Mouse (Mus musculus) CH12.LX (cell line): ENCODE data around the gene Cpt1b. TPM values are rescaled to one million over a fixed set of nuclear protein-coding genes. Genes with fewer than 3 reads are reported as not detected.

Source experiments
- DNase-seq: peaks from one replicate; pipeline ENCODE4 v3.0.0-alpha.2; 2013; ENCODE audit errors: extremely low read depth
- H3K27ac ChIP-seq: 2 replicates; pipeline ENCODE4 v1.5.1; 2012; ENCODE audit warnings: low read depth, mild to moderate bottlenecking, control low read depth, moderate library complexity; ENCODE audit not compliant: insufficient read depth
- H3K27me3 ChIP-seq: replicated peaks from 2 replicates; pipeline ENCODE3; 2012; ENCODE audit warnings: inconsistent platforms
- H3K36me3 ChIP-seq, 2 experiments: replicated peaks in 1 of 2; 2 replicates each; pipeline versions ENCODE3 to v1.6.1; 2012; ENCODE audit warnings: inconsistent platforms in 1 of 2, low read length in 1 of 2, mild to moderate bottlenecking in 1 of 2, mixed read lengths in 1 of 2, moderate library complexity in 1 of 2; ENCODE audit not compliant: control insufficient read depth in 1 of 2, insufficient read depth in 1 of 2
- H3K4me1 ChIP-seq, 2 experiments: 2 replicates each; pipeline ENCODE4 v1.6.1; 2012; ENCODE audit warnings: inconsistent platforms in 1 of 2, moderate library complexity in 1 of 2; ENCODE audit not compliant: insufficient read depth in 2 of 2, control insufficient read depth in 1 of 2
- H3K4me2 ChIP-seq: 2 replicates; pipeline ENCODE4 v1.6.1; 2012; ENCODE audit warnings: low read depth, mild to moderate bottlenecking, control low read depth; ENCODE audit not compliant: poor library complexity, insufficient read depth, severe bottlenecking
- H3K4me3 ChIP-seq, 3 experiments: fragments of 150-350 bp in 1 of 3; sonication (generic) in 1 of 3; replicated peaks in 1 of 3; 2 replicates each; pipeline versions ENCODE3 to v1.5.1; 2011 to 2012; ENCODE audit warnings: low read depth in 2 of 3, low read length in 2 of 3, mild to moderate bottlenecking in 2 of 3, moderate library complexity in 2 of 3, control low read depth in 1 of 3, improper control_type of control experiment in 1 of 3, inconsistent platforms in 1 of 3, mixed read lengths in 1 of 3; ENCODE audit not compliant: poor library complexity in 1 of 3
- H3K79me2 ChIP-seq: replicated peaks from 2 replicates; pipeline ENCODE4 v1.6.1; 2012; ENCODE audit warnings: mild to moderate bottlenecking, moderate library complexity; ENCODE audit not compliant: control insufficient read depth, poor library complexity, insufficient read depth, severe bottlenecking; ENCODE audit errors: extremely low read depth
- H3K9ac ChIP-seq: 2 replicates; pipeline ENCODE4 v1.6.1; 2012; ENCODE audit warnings: low read depth, mild to moderate bottlenecking, control low read depth, moderate library complexity; ENCODE audit not compliant: insufficient read depth
- H3K9me3 ChIP-seq: replicated peaks from 2 replicates; pipeline ENCODE3; 2012; ENCODE audit warnings: low read length, inconsistent platforms, mixed read lengths
- BHLHE40 ChIP-seq: IDR thresholded peaks from 2 replicates; pipeline ENCODE4 v1.6.1; 2011; ENCODE audit warnings: mild to moderate bottlenecking, low read depth, low read length, improper control_type of control experiment
- CTCF ChIP-seq, 2 experiments: IDR thresholded peaks in 1 of 2; conservative IDR thresholded peaks in 1 of 2; 2 replicates each; pipeline ENCODE4 v1.5.1; 2011 to 2012; ENCODE audit warnings: low read depth in 2 of 2, low read length in 2 of 2, improper control_type of control experiment in 1 of 2, inconsistent platforms in 1 of 2, mild to moderate bottlenecking in 1 of 2, moderate library complexity in 1 of 2
- E2F4 ChIP-seq: IDR thresholded peaks from 2 replicates; pipeline ENCODE4 v1.6.1; 2011; ENCODE audit warnings: low read depth, low read length, improper control_type of control experiment; ENCODE audit not compliant: insufficient replicate concordance
- ELF1 ChIP-seq: IDR thresholded peaks from 2 replicates; pipeline ENCODE4 v1.6.1; 2014; ENCODE audit warnings: low read depth, mild to moderate bottlenecking, inconsistent platforms, low read length, improper control_type of control experiment
- EP300 ChIP-seq: IDR thresholded peaks from 2 replicates; pipeline ENCODE4 v1.6.1; 2011; ENCODE audit warnings: low read length, improper control_type of control experiment
- ETS1 ChIP-seq: conservative IDR thresholded peaks from 2 replicates; pipeline ENCODE4 v1.6.1; 2012; ENCODE audit warnings: low read depth, mild to moderate bottlenecking, inconsistent platforms, low read length, improper control_type of control experiment, moderate library complexity
- GABPA ChIP-seq: IDR thresholded peaks from 2 replicates; pipeline ENCODE4 v1.6.1; 2012; ENCODE audit warnings: low read depth, low read length, improper control_type of control experiment, inconsistent platforms; ENCODE audit not compliant: insufficient replicate concordance
- HCFC1 ChIP-seq: IDR thresholded peaks from 2 replicates; pipeline ENCODE4 v1.6.1; 2012; ENCODE audit warnings: low read depth, mild to moderate bottlenecking, inconsistent platforms, low read length, improper control_type of control experiment
- JUN ChIP-seq: IDR thresholded peaks from 2 replicates; pipeline ENCODE4 v1.6.1; 2011; ENCODE audit warnings: low read depth, mild to moderate bottlenecking, low read length, improper control_type of control experiment, moderate library complexity; ENCODE audit not compliant: insufficient read depth
- JUND ChIP-seq: conservative IDR thresholded peaks from 2 replicates; pipeline ENCODE4 v1.6.1; 2011; ENCODE audit warnings: low read depth, low read length, improper control_type of control experiment
- KAT2A ChIP-seq: IDR thresholded peaks from 2 replicates; pipeline ENCODE4 v1.6.1; 2012; ENCODE audit warnings: low read length, improper control_type of control experiment, inconsistent platforms; ENCODE audit not compliant: insufficient replicate concordance
- MAX ChIP-seq: IDR thresholded peaks from 2 replicates; pipeline ENCODE4 v1.6.1; 2011; ENCODE audit warnings: low read length, improper control_type of control experiment
- MAZ ChIP-seq: IDR thresholded peaks from 2 replicates; pipeline ENCODE4 v1.6.1; 2012; ENCODE audit warnings: low read depth, mild to moderate bottlenecking, inconsistent platforms, low read length, improper control_type of control experiment, moderate library complexity
- MXI1 ChIP-seq: IDR thresholded peaks from 2 replicates; pipeline ENCODE4 v1.6.1; 2011; ENCODE audit warnings: mild to moderate bottlenecking, low read depth, low read length, improper control_type of control experiment
- MYC ChIP-seq: IDR thresholded peaks from 2 replicates; pipeline ENCODE4 v1.6.1; 2011; ENCODE audit warnings: low read depth, mild to moderate bottlenecking, improper control_type of control experiment, low read length
- NELFE ChIP-seq: IDR thresholded peaks from 2 replicates; pipeline ENCODE4 v1.6.1; 2011; ENCODE audit warnings: low read depth, low read length, improper control_type of control experiment
- POLR2A ChIP-seq: IDR thresholded peaks from 2 replicates; pipeline ENCODE4 v1.6.1; 2011; ENCODE audit warnings: low read depth, mild to moderate bottlenecking, improper control_type of control experiment, low read length
- POLR2AphosphoS2 ChIP-seq: IDR thresholded peaks from 2 replicates; pipeline ENCODE4 v1.6.1; 2011; ENCODE audit warnings: low read depth, low read length, improper control_type of control experiment
- RAD21 ChIP-seq: IDR thresholded peaks from 2 replicates; pipeline ENCODE4 v1.6.1; 2011; ENCODE audit warnings: low read depth, mild to moderate bottlenecking, low read length, improper control_type of control experiment, moderate library complexity
- SIN3A ChIP-seq: IDR thresholded peaks from 2 replicates; pipeline ENCODE4 v1.6.1; 2012; ENCODE audit warnings: low read length, improper control_type of control experiment, inconsistent platforms
- TBP ChIP-seq: conservative IDR thresholded peaks from 2 replicates; pipeline ENCODE4 v1.6.1; 2011; ENCODE audit warnings: low read depth, low read length, improper control_type of control experiment
- TCF12 ChIP-seq: IDR thresholded peaks from 2 replicates; pipeline ENCODE4 v1.6.1; 2014; ENCODE audit warnings: low read depth, mild to moderate bottlenecking, inconsistent platforms, low read length, improper control_type of control experiment
- UBTF ChIP-seq: IDR thresholded peaks from 2 replicates; pipeline ENCODE4 v1.6.1; 2012; ENCODE audit warnings: low read depth, mild to moderate bottlenecking, inconsistent platforms, low read length, improper control_type of control experiment, moderate library complexity
- USF1 ChIP-seq: IDR thresholded peaks from 2 replicates; pipeline ENCODE4 v1.6.1; 2014; ENCODE audit warnings: low read depth, mild to moderate bottlenecking, inconsistent platforms, low read length, improper control_type of control experiment
- USF2 ChIP-seq: conservative IDR thresholded peaks from 2 replicates; pipeline ENCODE4 v1.6.1; 2011; ENCODE audit warnings: low read depth, low read length, improper control_type of control experiment
- ZC3H11A ChIP-seq: IDR thresholded peaks from 2 replicates; pipeline ENCODE4 v1.6.1; 2012; ENCODE audit warnings: low read depth, mild to moderate bottlenecking, inconsistent platforms, low read length, improper control_type of control experiment
- ZKSCAN1 ChIP-seq: IDR thresholded peaks from 2 replicates; pipeline ENCODE4 v1.6.1; 2012; ENCODE audit warnings: low read depth, inconsistent platforms, low read length, improper control_type of control experiment, borderline replicate concordance
- ZMIZ1 ChIP-seq: IDR thresholded peaks from 2 replicates; pipeline ENCODE4 v1.6.1; 2012; ENCODE audit warnings: low read depth, mild to moderate bottlenecking, inconsistent platforms, low read length, improper control_type of control experiment
- ZNF384 ChIP-seq: IDR thresholded peaks from 2 replicates; pipeline ENCODE4 v1.6.1; 2012; ENCODE audit warnings: low read depth, low read length, improper control_type of control experiment, inconsistent platforms
- dilution Hi-C: fragments of 300-500 bp; cut with MboI; formaldehyde crosslinking; loops from 2 replicates; pipeline ENCODE4 v1.14.3; 2020; ENCODE audit warnings: low sequenced_read_pairs; ENCODE audit not compliant: extremely low pct_unique_long_range_greater_than_20kb, extremely low pct_ligation_motif_present
- in situ Hi-C: fragments of 300-500 bp; cut with MboI; formaldehyde crosslinking; loops from 3 replicates; pipeline ENCODE4 v1.14.3; 2019; ENCODE audit warnings: low sequenced_read_pairs, low pct_ligation_motif_present, low pct_unique_long_range_greater_than_20kb, mixed read lengths
- polyA plus RNA-seq: library from polyadenylated mRNA; unstranded; fragments of >175 nt; gene quantifications from 2 replicates; pipeline ENCODE4 v1.2.1, GENCODE M21; 2012; ENCODE audit warnings: low read depth; ENCODE audit not compliant: insufficient read length
- total RNA-seq, 2 experiments: library from RNA; depleted of rRNA; stranded (reverse); fragments of 300-350 nt in 1 of 2; fragments of >200 nt in 1 of 2; gene quantifications; 2 replicates each; pipeline ENCODE4 v1.2.3; 2012 to 2014

Gene Cpt1b
- total and polyA plus RNA-seq, 3 experiments = 1.5 to 2.1 (median 2.1) TPM

GRCm38 (mm10) chr15:89468577-89468976, 42.9 kb upstream of the Cpt1b start (continued):
- TF ChIP-seq POLR2AphosphoS2 = no peak

- TF ChIP-seq MXI1 = no peak
- TF ChIP-seq MAZ = no peak
- no peak for TF ChIP-seq ZNF384
- TF ChIP-seq ELF1 = no peak
- TF ChIP-seq MAX = no peak
- no peak for TF ChIP-seq KAT2A
- no peak for TF ChIP-seq GABPA
- TF ChIP-seq ZKSCAN1 = no peak
- TF ChIP-seq UBTF = no peak
- no peak for TF ChIP-seq SIN3A
- no peak for TF ChIP-seq TBP
- TF ChIP-seq JUN = no peak
- no peak for TF ChIP-seq TCF12
- TF ChIP-seq EP300 = no peak
- TF ChIP-seq POLR2AphosphoS2 = no peak
- no peak for TF ChIP-seq ETS1
- TF ChIP-seq HCFC1 = no peak
- H3K4me2 ChIP-seq = no peak overlapping the region
- H3K4me1 ChIP-seq = no peaks in the 10 kb centered on the region
- no peak overlapping the region for H3K9ac ChIP-seq
- H3K36me3 ChIP-seq = no peaks in the 10 kb centered on the region
- dilution Hi-C loops = no loop called here
- in situ Hi-C loops = no loop called here
- H3K27me3 ChIP-seq = peaks cover 44% of the 10 kb centered on the region
- H3K27ac ChIP-seq = no peak overlapping the region
- no peaks in the 10 kb centered on the region for H3K9me3 ChIP-seq
- H3K4me3 ChIP-seq = no peak overlapping the region
- no peaks in the 10 kb centered on the region for H3K79me2 ChIP-seq
- DNase-seq = no peak
These were observed 39.4 kb upstream of the Cpt1b start for GRCm38 (mm10) chr15:89465052-89465451.

- no peak overlapping the region for H3K4me3 ChIP-seq
- dilution Hi-C loops (no loop called here), in situ Hi-C loops (no loop called here)
- peaks cover 55% of the 10 kb centered on the region for H3K27me3 ChIP-seq
- peaks cover 3 to 5% of the 10 kb centered on the region in 2 experiments for H3K4me1 ChIP-seq
- H3K9me3 ChIP-seq = no peaks in the 10 kb centered on the region
- H3K4me2 ChIP-seq = no peak overlapping the region
- H3K36me3 ChIP-seq = no peaks in the 10 kb centered on the region
- DNase-seq = peak; percentile 33
- H3K9ac ChIP-seq = no peak overlapping the region
- H3K79me2 ChIP-seq = no peaks in the 10 kb centered on the region
- H3K27ac ChIP-seq = no peak overlapping the region
- TF ChIP-seq USF1 (no peak), MYC (no peak), NELFE (0 out of 2 replicates have a peak, but pooled peaks have one; percentile 17), TBP (peak; percentile 86), USF2 (no peak), MXI1 (no peak), RAD21 (peak; percentile 38), JUN (no peak), BHLHE40 (no peak), ZC3H11A (no peak), JUND (no peak), TCF12 (no peak), MAX (no peak), POLR2A (peak; percentile 69), POLR2AphosphoS2 (no peak), GABPA (no peak), E2F4 (no peak), CTCF (conservative IDR thresholded peaks at IDR 0.05 in 1 of 2, IDR thresholded peaks at IDR 0.05 in 1 of 2; ENCODE audit: low read depth in 2 of 2, low read length in 2 of 2) (peak in 1 of 2 experiments; percentile 53; a peak in 2 of 4 replicates), ZMIZ1 (no peak; the same call in 1 of the 2 replicates)
These were observed 37.9 kb upstream of the Cpt1b start for GRCm38 (mm10) chr15:89463334-89464235.
